Mouse (Mus musculus): ENCODE results near the gene Xpc.

GRCm38 (mm10) chr6:91549621-91550020 is 33.9 kb upstream of the Xpc start:
- TF ChIP-seq POLR2A (IDR thresholded peaks at IDR 0.05; ENCODE audit: low read depth, low read length) (no peak), CTCF (IDR thresholded peaks at IDR 0.05; ENCODE audit: extremely low read depth, insufficient read length, insufficient replicate concordance, low read depth, low read length) (no peak)

All from small intestine, adult 2 months (tissue).